Mouse (Mus musculus) intestine, embryonic 14.5 days (tissue): ENCODE results near the gene Senp8. TPM values are rescaled to one million over a fixed set of nuclear protein-coding genes. Genes with fewer than 3 reads are reported as not detected.

Source experiments
- ATAC-seq: fragments of 200-750 bp; cut with Nextera tagmentation; replicated peaks from 2 replicates; pipeline ENCODE4 v1.8.0; 2017; ENCODE audit warnings: low read depth, moderate number of reproducible peaks, moderate TSS enrichment, moderate library complexity; ENCODE audit not compliant: low FRiP score, low TSS enrichment
- DNase-seq: peaks from one replicate; pipeline ENCODE4 v3.0.0-alpha.2; 2018; ENCODE audit warnings: low spot score
- H3K27ac ChIP-seq: fragments of 300-500 bp; sonication (generic); 2 replicates; pipeline ENCODE4 v1.5.1; 2014; ENCODE audit warnings: low read depth, mild to moderate bottlenecking, control low read depth
- H3K27me3 ChIP-seq: fragments of 300-500 bp; sonication (generic); replicated peaks from 2 replicates; pipeline ENCODE4 v1.6.1; 2014; ENCODE audit warnings: low read length, control low read depth; ENCODE audit not compliant: control insufficient read depth, insufficient read depth
- H3K36me3 ChIP-seq: fragments of 300-500 bp; sonication (generic); 2 replicates; pipeline ENCODE4 v1.6.1; 2014; ENCODE audit warnings: low read length, control low read depth; ENCODE audit not compliant: control insufficient read depth, insufficient read depth
- H3K4me1 ChIP-seq: fragments of 300-500 bp; sonication (generic); replicated peaks from 2 replicates; pipeline ENCODE4 v1.6.1; 2014; ENCODE audit warnings: low read length, control low read depth, mixed read lengths; ENCODE audit not compliant: control insufficient read depth, insufficient read depth
- H3K4me2 ChIP-seq: fragments of 300-500 bp; sonication (generic); 2 replicates; pipeline ENCODE4 v1.6.1; 2014; ENCODE audit warnings: low read length
- H3K4me3 ChIP-seq: fragments of 300-500 bp; sonication (generic); 2 replicates; pipeline ENCODE4 v1.5.1; 2014; ENCODE audit warnings: low read depth, low read length, control low read depth, mixed read lengths
- H3K9ac ChIP-seq: fragments of 300-500 bp; sonication (generic); 2 replicates; pipeline ENCODE4 v1.6.1; 2014; ENCODE audit warnings: mild to moderate bottlenecking, low read length
- H3K9me3 ChIP-seq: fragments of 300-500 bp; sonication (generic); 2 replicates; pipeline ENCODE4 v1.6.1; 2016; ENCODE audit warnings: low read length, control low read depth; ENCODE audit not compliant: control insufficient read depth
- WGBS: fragments of 180-500 bp; shearing (Covaris S2); extraction: QIAGEN DNeasy Blood & Tissue Kit; methylation state at CpG from one replicate; pipeline ENCODE4 v1.1.7; 2014; 5-methylcytosine and 5-hydroxymethylcytosine counted together
- polyA plus RNA-seq: library from polyadenylated mRNA; unstranded; fragments of >200 nt; fragmentation: Nextera tagmentation; extraction: Ambion mirVana; gene quantifications from 2 replicates; pipeline ENCODE4 v1.2.1, GENCODE M21; 2014

Gene Senp8
- polyA plus RNA-seq, 1 experiment from 2014 or later: 12.0 TPM

DNA sequence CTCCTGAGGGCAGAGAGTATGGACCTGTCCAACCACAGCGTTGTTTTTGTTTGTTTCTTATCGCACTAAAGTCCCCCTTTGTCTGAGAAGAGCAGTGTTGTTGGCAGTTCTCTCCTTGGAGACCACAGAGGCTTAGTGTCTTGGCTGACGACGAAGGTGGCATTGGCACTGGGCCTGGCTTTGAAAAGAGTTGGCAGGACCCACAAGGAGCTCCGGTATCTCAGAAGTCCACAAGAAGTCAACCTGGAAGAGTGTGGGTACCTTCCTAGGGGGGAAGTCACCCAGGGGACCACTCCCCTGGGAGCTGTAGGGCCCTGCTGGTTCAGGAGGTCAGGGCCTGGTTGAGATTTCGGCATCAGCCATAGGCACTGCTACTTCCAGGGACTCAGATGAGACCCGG is 49.4 kb downstream of the Senp8 start:
- Histone ChIP-seq H3K4me1 (no peaks in the 10 kb centered on the region), H3K9me3 (no peaks in the 10 kb centered on the region), H3K27ac (no peak overlapping the region), H3K4me2 (no peak overlapping the region), H3K36me3 (no peaks in the 10 kb centered on the region), H3K9ac (no peak overlapping the region), H3K4me3 (no peak overlapping the region), H3K27me3 (no peaks in the 10 kb centered on the region)
- DNase-seq (no peak), ATAC-seq (no peak)
- WGBS: 89% methylated on average over 7 of the region's 7 CpGs

DNA sequence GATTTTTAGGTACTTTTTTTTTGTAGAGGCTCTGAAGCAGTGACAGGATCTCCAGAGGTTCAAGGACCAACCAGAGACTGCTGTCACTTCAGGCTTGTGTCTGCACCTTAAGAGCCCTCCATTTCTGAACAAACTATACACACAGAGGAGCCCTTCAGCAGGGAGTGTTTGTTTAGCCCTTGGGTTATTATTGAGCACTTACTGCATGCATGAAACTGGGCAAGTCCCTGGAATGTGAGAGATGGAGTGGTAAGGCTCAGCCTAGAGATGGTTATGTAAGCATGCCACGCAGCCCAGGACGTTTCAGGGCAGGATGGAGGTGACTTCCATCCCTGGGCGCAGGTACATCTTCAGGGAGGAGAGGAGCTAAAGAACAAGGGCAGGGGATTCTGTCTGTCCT is 54.1 kb downstream of the Senp8 start:
- no peak overlapping the region for H3K27ac ChIP-seq
- H3K36me3 ChIP-seq: no peaks in the 10 kb centered on the region
- no peak overlapping the region for H3K9ac ChIP-seq
- no peak for ATAC-seq
- no peak overlapping the region for H3K4me2 ChIP-seq
- no peak overlapping the region for H3K4me3 ChIP-seq
- no peak for DNase-seq
- 83% methylated on average over 3 of the region's 3 CpGs for WGBS
- no peaks in the 10 kb centered on the region for H3K27me3 ChIP-seq
- H3K4me1 ChIP-seq: peaks cover 25% of the 10 kb centered on the region
- H3K9me3 ChIP-seq: no peaks in the 10 kb centered on the region

DNA sequence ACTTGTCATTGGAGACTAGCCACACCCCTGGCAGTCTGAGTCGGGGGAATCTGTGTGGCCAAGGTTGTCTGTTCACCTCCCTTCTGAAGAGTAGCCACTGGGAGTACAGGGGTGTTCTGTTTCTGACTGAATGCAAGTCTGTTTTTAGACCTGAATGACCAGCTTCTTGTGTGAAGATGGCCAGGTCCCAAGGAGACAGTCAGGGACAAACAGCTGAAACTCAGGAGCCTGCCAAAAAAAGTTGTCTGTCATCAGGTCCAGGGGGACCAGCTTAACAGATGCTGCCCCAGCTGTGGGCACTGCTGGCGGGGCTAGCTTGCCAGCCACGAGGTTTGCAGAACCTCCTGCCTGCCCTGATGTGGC is 55.1 kb downstream of the Senp8 start:
- no peak overlapping the region for H3K4me2 ChIP-seq
- no peak overlapping the region for H3K4me3 ChIP-seq
- DNase-seq (no peak), ATAC-seq (no peak)
- no peak overlapping the region for H3K9ac ChIP-seq
- peaks cover 26% of the 10 kb centered on the region for H3K4me1 ChIP-seq
- no peaks in the 10 kb centered on the region for H3K36me3 ChIP-seq
- H3K27ac ChIP-seq: no peak overlapping the region
- WGBS: 35% methylated on average over 3 of the region's 3 CpGs
- no peaks in the 10 kb centered on the region for H3K9me3 ChIP-seq
- H3K27me3 ChIP-seq: no peaks in the 10 kb centered on the region

DNA sequence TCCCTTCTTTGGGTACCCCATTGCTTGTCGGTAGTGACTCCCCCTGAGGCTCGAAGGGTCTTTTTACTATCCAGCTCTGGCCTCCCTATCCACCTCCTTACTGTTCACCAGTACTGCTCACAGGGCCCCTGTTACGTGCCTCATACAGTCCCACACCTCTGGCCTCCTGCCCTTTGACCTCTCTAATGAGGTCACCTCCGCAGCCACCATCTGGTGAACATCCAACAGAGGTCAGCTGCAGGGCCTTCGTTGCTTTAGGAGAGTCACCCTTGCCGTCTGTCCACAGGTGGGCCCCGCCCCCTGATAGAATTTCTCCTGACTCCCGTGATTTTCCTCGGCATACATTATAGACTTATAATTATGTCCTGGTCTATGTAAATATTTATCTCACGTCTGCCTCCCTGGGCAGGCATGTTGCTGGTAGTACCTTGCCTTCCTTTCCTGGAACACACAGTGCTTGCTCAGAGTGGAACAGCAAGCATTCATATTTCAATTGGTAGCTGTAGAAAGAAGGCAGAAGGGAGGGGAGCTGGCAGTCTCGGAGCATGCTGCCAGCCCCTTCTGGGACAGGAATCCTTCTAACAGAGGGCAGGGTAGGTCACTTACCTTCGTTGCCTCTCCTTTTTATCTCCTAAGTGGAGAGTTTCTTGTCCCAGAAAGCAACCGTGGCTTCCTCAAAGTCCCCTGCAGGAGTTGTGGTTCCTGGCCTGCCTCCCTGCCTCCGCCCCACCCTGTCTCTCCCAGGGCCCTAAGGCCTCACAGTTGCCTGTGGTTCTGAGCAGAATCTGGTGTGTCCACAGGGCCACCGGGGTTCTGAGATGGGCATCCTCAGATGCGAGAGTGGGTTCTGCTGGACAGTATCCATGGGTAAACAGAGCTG is 55.7 kb downstream of the Senp8 start:
- 31% methylated on average over 16 of the region's 16 CpGs for WGBS
- Histone ChIP-seq H3K27me3 (no peaks in the 10 kb centered on the region), H3K36me3 (no peaks in the 10 kb centered on the region), H3K9ac (no peak overlapping the region), H3K27ac (no peak overlapping the region), H3K9me3 (no peaks in the 10 kb centered on the region), H3K4me3 (no peak overlapping the region), H3K4me1 (peaks cover 26% of the 10 kb centered on the region), H3K4me2 (no peak overlapping the region)
- ATAC-seq: no peak
- no peak for DNase-seq

DNA sequence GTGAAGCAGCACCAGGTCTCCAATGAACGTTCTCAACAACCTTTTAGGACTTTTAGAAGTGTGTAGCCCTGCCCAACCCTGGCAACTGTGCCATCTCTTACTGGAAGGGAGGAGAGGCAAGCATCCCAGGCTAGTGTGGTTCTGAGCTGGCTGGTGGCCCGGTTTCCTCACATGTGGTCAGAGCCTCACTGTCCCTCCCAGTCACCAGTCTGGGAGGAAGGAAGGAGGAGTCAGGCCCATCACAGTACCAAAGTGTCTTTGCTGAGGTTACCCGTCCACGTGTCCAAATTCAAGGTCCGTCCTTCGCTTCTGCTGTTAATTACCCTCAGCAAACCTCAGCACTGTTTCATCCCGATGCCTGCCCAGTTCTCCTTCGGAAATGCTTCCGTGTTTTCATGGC is 58.4 kb downstream of the Senp8 start:
- H3K36me3 ChIP-seq: no peaks in the 10 kb centered on the region
- no peaks in the 10 kb centered on the region for H3K27me3 ChIP-seq
- H3K4me2 ChIP-seq: peak overlapping the region; percentile 53
- no peaks in the 10 kb centered on the region for H3K9me3 ChIP-seq
- peak overlapping the region; percentile 16; the same call in 1 of the 2 replicates for H3K4me3 ChIP-seq
- 50% methylated on average over 9 of the region's 9 CpGs for WGBS
- DNase-seq (no peak), ATAC-seq (0 out of 2 replicates have a peak, but pooled peaks have one; percentile 6)
- H3K27ac ChIP-seq: no peak overlapping the region
- H3K4me1 ChIP-seq: peaks cover 26% of the 10 kb centered on the region
- peak overlapping the region; percentile 23; the same call in 1 of the 2 replicates for H3K9ac ChIP-seq

GRCm38 (mm10) chr9:59691635-59692094 is 58.8 kb downstream of the Senp8 start:
- peak; percentile 76 for DNase-seq
- 10% methylated on average over 23 of the region's 23 CpGs for WGBS
- peak; percentile 58; the same call in 1 of the 2 replicates for ATAC-seq
- H3K9me3 ChIP-seq: no peaks in the 10 kb centered on the region
- H3K4me1 ChIP-seq: peaks cover 26% of the 10 kb centered on the region
- H3K9ac ChIP-seq: peak overlapping the region; percentile 23; the same call in 1 of the 2 replicates
- no peaks in the 10 kb centered on the region for H3K27me3 ChIP-seq
- peak overlapping the region; percentile 16 for H3K4me3 ChIP-seq
- peak overlapping the region; percentile 53 for H3K4me2 ChIP-seq
- H3K27ac ChIP-seq: no peak overlapping the region; the same call in 1 of the 2 replicates
- no peaks in the 10 kb centered on the region for H3K36me3 ChIP-seq

DNA sequence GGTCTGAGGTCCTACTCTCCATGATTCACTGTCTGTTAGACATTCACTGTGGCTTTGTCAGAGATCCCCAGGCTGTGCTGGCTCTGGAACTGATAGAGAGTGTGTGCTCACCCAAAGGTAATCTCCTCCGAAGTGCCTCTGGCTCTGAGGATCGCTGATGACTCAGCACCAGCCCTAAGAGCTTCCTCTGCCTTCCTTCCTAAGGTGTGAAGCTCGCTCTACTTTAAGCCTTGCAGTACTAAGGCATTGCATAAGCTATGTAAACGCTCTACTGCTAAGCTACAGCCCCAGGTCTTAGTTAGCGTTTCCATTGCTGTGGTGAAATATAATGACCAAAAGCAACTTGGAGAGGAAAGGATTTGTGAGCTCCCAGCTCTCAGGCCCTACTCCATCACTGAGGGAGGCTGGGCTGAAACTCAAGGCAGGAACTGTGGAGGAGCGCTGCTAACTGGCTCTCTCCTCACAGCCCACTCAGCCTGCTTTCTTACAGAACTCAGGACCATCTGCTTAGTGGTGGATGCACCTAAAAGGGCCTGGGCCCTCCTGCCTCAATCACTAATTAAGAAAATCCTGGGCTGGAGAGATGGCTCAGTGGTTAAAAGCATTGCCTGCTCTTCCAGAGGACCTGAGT is 63.0 kb downstream of the Senp8 start:
- no peak overlapping the region for H3K27ac ChIP-seq
- no peak for ATAC-seq
- 35% methylated on average over 6 of the region's 6 CpGs for WGBS
- no peak overlapping the region for H3K4me3 ChIP-seq
- H3K9me3 ChIP-seq: no peaks in the 10 kb centered on the region
- peaks cover 12% of the 10 kb centered on the region; the same call in 1 of the 2 replicates for H3K4me1 ChIP-seq
- H3K4me2 ChIP-seq: no peak overlapping the region
- H3K27me3 ChIP-seq: no peaks in the 10 kb centered on the region
- H3K36me3 ChIP-seq: no peaks in the 10 kb centered on the region
- no peak overlapping the region for H3K9ac ChIP-seq
- DNase-seq: no peak
